Comparison of ENCODE assay signal across 19 mouse cellular contexts in the genomic region with DNA sequence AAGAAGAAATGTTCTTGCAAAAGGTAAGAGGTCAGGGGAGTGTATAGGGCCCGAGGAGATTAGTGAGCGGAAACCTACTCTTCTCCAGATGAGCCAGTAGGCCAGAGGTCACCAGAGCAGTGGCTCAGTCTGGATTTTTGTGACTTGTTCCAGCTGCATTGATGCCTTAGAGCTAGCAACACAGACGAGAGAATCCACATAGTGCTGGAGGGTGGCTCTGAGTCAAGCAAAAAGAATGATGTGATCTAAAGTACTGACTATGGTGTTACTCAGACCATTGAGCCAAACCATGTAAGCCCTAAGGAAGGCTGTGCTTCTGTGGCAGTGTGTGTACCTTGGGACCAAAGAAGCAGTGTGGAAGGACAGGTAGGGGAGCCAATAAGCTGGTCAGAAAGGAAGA.
"Had no signal": no experiment of that assay in that cellular context is flagged by ENCODE, and none has a peak within 500 bp of the region (broad histone marks: within the 10 kb centered on the region; RNA-seq: fewer than 3 reads in every experiment).

No protein-coding gene starts in this region.

- H3K27ac ChIP-seq: kidney, postnatal 0 days; layer of hippocampus, adult 2 months; limb, embryonic 10.5 days; limb, embryonic 13.5 days; liver, embryonic 12.5 days; liver, embryonic 15.5 days; lung, embryonic 15.5 days; midbrain, embryonic 10.5 days had no signal

- H3K4me1 ChIP-seq: limb, embryonic 10.5 days; limb, embryonic 13.5 days; liver, embryonic 12.5 days; liver, embryonic 15.5 days; lung, embryonic 15.5 days; midbrain, embryonic 10.5 days had no signal

- DNase-seq: kidney, postnatal 25 days; layer of hippocampus, adult 9-11 months; liver; lung, adult 18-20 months; lung, postnatal 10 days; lung, postnatal 36 days; midbrain, embryonic 14.5 days; thymus, adult 2 months; thymus, postnatal 14 days; thymus, postnatal 4 days had no signal

- H3K27me3 ChIP-seq: limb, embryonic 13.5 days; liver, embryonic 12.5 days; liver, embryonic 15.5 days; lung, embryonic 15.5 days had no signal

- ATAC-seq: liver, embryonic 12.5 days had no signal

- H3K9me3 ChIP-seq: limb, embryonic 10.5 days; limb, embryonic 13.5 days; liver, embryonic 12.5 days; liver, embryonic 15.5 days; lung, embryonic 15.5 days; midbrain, embryonic 10.5 days had no signal

- H3K4me3 ChIP-seq: layer of hippocampus, adult 2 months; limb, embryonic 10.5 days; limb, embryonic 13.5 days; liver, embryonic 12.5 days; liver, embryonic 15.5 days; lung, embryonic 15.5 days; megakaryocyte, embryonic 14.5 days; midbrain, embryonic 10.5 days had no signal

- H3K36me3 ChIP-seq: limb, embryonic 10.5 days; limb, embryonic 13.5 days; liver, embryonic 12.5 days; liver, embryonic 15.5 days; lung, embryonic 15.5 days; midbrain, embryonic 10.5 days had no signal
